Mouse (Mus musculus): ENCODE results near the gene Gm10282.

Gm10282 gene

DNA sequence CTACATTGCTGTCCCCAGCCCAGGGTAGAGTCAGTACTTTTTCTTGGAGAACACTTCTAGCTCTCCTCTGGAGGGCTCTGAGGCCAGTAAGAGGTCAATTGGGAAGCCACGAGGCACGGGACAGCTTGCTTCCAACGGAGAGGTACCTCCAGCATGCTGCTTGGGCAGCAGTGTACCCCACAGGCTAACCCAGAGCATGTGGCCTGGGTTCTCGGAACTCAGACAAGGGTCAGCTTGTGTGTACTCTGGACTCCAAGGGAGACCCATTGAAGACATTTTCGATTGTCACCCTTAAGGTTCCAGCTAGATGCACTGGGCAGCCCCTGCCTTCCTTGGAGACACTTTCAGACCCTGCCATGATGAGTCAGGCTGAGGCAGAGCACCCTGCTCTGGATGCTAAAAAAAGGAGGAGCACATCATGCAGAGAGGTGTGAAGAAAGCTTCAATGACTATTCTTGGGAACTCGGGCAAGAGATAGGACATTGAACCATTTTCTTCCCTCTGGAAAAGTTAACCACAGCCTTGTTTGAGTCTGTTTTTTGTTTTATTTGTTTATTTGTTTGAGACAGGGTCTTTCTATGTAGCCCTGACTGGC, 18.2 kb upstream of the Gm10282 start:
- no peak for DNase-seq

- DNase-seq: peak; percentile 73
Measured at GRCm38 (mm10) chr8:72322471-72322889, 17.4 kb upstream of the Gm10282 start.

DNA sequence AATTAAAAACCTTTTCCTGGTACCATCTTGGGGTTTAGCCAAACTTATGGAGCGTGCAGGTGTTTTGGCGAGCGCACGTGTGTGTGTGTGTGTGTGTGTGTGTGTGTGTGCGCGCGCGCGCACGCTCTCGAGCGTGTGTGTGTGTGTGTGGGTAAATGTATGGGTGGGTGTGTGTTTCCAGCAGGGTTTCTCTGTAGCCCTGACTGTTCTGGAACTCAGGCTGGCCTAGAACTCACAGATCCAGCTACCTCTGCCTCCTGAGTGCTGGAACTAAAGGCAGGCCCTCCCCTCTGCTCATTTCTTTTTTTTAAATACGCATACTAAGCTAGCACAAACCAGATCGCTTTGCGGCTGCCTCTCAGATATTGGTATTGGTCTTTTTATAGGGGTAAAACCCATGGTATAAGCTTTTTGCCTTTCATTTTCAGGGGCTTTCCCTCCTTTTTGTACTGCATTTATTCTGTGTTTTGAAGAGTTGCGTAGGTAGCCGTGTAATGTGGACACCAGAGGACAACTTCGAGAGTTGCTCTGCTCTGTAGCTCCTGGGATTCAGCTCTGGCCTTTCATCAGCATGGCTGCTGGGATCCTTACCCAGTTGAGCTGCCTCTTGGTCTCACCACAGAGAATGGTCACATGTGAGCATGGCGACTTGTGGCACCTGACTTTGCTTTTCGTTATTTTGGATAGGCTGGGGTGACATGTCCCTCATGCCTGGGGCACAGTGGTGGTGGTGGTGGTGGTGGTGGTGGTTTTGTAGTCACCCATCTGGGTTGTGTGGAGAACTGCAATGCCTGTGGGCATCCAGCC, 16.8 kb upstream of the Gm10282 start:
- no peak for DNase-seq

DNA sequence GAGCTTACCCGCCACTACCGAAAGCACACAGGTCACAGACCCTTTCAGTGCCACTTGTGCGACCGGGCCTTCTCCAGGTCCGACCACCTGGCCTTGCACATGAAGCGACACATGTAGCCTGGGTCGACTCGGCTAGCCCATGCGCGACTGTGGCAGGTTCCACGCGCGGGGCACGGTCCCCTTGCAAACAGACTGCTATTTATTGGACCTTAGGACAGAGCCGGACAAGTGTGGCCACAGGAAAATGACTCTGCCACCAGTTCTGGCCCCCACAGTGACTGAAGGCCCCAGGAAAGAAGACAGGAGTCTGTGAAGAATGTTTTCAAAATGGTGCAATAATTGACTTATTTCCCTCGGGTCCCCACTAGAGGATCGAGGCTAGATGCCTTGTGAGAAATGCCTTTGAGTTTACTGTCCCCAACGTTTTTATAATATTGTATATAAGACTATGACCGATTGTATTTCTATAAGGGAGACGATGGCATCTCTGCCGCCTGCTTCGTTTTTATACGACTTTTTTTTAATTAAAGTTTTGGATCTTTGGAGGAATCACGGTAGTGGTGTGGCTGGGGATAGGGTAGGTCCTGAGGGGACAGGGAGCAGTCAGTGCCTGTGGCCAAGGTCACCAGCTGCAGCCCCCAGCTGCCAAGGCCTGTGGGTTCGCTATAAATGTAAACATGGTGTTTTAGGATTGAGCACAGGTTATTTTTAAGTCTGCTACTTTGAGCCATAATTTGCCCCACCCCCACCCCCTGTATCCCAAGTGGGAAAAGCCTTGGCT, 15.9 kb upstream of the Gm10282 start:
- DNase-seq: no peak

- peak; percentile 45 for DNase-seq
Measured at GRCm38 (mm10) chr8:72319921-72320802, 15.1 kb upstream of the Gm10282 start.

GRCm38 (mm10) chr8:72319397-72319796, 14.3 kb upstream of the Gm10282 start:
- DNase-seq: peak; percentile 60

- DNase-seq: peak; percentile 99
Measured at GRCm38 (mm10) chr8:72318801-72319322, 13.8 kb upstream of the Gm10282 start, which contains the start of gene Klf2. TSS of gene Klf2 (plus strand) at chr8:72319033.

DNA sequence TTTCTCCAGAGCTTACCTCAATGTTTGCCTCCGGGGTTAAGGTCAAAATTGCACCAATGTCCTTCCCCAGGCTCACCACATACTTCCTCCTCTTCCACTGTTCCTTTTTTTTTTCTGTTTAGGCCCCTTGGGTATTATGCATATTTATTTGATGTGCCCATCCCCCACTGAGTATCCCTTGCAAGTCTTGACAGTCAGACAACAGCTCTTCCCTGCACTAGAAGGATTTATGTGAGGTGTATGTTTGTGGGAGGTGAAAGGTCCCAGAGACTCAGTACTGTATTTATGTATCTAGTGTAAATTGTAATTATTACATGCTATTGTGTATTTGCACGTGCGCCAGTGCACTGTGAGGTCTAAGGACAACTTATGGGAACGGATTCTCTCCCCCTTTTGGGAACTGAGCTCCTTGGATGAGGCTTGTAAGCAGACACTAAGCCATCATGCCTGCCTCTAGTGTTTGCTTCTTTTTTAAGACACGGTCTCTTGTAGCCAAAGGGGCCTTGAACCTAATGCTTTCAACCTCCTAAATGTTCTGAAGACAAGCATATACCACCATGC, 12.8 kb upstream of the Gm10282 start:
- DNase-seq: peak; percentile 21

DNA sequence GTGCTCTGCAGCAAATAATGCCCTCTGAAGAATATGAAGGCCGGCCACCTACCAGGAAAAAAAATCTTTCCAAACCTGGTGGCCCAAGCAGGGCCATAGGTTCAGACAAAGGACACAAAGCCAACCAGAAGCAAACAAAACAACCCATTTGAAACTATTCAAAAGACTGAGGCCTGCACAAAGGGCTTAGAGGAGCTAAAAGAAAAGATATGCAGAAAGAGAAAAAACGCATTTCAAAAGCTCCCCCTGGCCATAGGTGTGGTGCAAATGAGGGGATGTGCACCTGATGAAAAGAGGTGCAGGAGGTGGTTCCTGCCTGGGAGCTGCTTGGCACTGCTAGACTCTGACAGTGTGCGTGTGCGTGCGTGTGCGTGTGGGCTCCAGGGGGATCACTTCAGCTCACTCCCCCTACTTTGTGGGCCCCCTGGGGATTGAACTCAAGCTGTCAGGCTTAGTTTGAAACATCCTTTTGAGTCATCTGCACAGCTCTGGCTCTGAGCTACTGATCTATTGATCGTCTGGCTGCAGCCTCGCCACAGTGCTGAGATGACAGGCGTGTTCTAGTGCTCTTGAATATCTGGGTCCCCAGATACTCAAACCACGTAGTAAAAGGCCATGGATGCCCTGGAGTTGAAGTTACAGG, 11.1 kb upstream of the Gm10282 start:
- no peak for DNase-seq

DNA sequence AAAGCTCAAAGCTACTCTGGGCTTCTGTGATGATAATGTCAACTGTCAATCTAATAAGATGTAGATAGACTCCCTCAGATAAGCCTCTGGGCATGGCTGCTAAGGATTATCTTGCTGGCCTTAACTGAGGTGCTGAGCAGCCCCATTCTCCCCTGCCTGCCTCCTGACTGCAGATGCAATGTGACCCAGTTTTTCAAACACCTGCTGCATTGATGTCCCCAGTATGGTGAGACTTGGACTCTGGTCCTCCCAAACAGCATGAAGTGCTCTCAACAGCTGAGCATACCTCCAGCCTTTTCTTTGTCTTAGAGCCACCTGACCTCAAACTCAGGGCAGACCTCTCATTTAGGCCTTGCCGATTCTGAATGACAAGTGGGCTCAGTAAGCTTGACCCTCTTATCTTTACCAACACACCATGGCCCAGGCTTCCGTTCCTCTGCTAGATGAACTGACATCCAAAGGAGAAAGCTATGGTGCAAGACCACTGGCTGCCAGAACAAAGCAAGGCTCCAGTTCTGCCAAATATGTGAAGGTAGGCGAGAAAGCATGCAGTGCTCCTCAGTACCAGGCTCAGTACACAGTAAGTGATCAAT, 8.0 kb upstream of the Gm10282 start:
- no peak for DNase-seq

- peak; percentile 46 for DNase-seq
Measured at GRCm38 (mm10) chr8:72310849-72311506, 5.9 kb upstream of the Gm10282 start.

GRCm38 (mm10) chr8:72308276-72308675, 3.2 kb upstream of the Gm10282 start:
- peak; percentile 72 for DNase-seq

GRCm38 (mm10) chr8:72306913-72307312, 1.9 kb upstream of the Gm10282 start:
- DNase-seq: no peak

DNA sequence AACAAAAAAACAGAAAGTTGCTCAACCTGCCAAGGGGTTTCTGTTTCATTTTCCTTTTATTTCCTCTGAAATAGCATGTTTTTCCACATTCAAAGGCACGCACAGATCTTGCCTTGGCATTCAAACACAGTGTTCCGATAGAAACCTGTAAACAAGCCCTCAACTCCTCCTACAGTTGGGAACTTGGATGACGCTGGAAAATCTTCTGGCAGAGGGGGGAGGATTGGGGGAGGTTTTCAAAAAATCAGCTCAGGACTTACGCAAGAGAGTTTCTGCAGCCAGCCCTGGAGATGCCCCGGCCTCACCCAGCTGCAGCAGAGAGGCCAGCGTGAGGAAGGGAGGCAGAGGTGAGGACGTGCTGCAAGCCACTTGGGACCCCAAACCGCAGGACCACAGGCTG, 1.4 kb downstream of the Gm10282 start:
- DNase-seq: peak; percentile 91

GRCm38 (mm10) chr8:72302986-72303612, 2.0 kb downstream of the Gm10282 start:
- no peak for DNase-seq

DNA sequence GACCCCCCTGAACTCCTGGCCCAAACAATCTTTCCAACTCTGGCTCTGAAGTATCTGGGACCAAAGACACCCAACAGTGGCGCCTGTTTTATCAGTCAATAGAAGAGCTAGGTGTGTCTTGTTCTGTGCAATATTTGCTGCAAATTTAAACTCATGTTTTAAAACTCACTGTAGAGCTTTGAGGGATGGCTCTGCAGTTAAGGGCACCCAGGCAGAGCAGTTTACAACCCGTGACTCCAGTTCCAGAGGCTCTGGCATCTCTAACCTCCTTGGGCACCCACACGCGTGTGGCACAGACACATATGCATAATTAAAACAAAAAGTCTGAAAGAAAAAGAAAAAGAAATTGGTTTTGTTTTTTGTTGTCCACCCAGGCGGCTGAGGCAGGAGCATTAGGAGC, 3.6 kb downstream of the Gm10282 start:
- no peak for DNase-seq

- DNase-seq: no peak
Measured at GRCm38 (mm10) chr8:72300654-72301400, 4.2 kb downstream of the Gm10282 start.

DNA sequence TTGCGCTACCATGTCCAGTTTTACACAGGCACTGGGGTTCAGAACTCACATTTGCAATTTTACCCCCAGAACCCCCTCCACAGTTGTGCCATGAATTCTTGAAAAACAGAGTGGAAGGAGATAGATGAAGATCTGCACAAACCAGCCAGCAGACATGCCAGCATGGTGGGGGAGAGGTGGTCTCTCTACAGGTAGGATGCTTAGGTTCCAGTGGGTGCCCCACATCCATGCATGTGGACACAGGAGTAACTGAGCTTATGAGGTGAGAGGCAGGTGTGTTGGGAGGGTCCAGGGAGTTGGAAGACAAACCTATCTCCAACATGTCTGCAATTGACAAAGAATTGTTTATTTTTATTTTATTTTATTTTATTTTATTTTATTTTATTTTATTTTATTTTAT, 6.1 kb downstream of the Gm10282 start:
- no peak for DNase-seq

GRCm38 (mm10) chr8:72296561-72296960, 8.5 kb downstream of the Gm10282 start:
- DNase-seq: no peak

Data from lung, postnatal 10 days (tissue).